Mouse (Mus musculus) retina, postnatal 7 days (tissue): ENCODE results near the gene Zfp69.

Experiments
- DNase-seq: peaks from one replicate; pipeline ENCODE4 v3.0.0-alpha.2; 2012; ENCODE audit warnings: low read depth, low spot score

The Zfp69 gene

GRCm38 (mm10) chr4:120886131-120886530 lies 65.4 kb downstream of the Zfp69 start:
- no peak for DNase-seq

- DNase-seq: no peak
Measured at GRCm38 (mm10) chr4:120885208-120886120, 66.0 kb downstream of the Zfp69 start.

- DNase-seq: no peak
Measured at GRCm38 (mm10) chr4:120882002-120882625, 69.4 kb downstream of the Zfp69 start.

DNA sequence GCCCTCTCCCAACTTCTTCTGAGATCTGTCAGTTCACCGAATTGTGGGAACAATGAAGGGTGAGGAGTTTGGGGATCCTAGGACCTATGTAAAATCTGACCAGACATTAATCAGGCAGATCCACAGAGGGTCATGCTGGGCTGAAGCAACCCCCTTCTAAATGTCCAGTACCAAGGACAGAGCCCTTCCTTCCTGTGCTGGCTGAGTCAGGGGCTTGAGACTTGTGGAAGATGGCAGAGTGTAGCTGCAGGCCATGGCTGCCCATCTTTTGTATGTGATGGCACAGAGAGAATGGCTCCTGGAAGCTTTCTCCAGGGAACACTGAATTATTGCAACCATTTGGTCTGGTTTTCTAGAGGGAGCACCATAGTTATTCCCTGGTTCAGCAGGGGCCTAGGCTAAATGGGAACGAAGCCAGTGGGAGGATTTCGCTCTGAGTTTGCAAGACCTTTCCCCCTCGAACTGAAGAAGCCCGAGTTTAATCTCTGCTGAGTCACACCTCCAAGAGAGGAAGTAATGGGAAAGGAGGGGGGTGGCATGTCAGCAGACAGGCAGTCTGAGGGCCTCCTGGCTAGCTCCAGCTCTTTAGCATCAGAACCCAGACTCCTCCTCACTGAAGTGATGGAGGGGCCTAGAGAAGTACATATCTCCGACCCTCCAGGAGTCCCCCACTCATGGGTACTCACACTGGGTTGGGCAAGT lies 70.6 kb downstream of the Zfp69 start:
- DNase-seq: no peak
